Mouse (Mus musculus) megakaryocyte, embryonic 14.5 days (primary cell): ENCODE data around the gene Gpr84.

Experiments used
- FLI1 ChIP-seq: IDR thresholded peaks from 2 replicates; pipeline ENCODE4 v1.6.1; 2012; ENCODE audit warnings: low read length, inconsistent platforms, mixed read lengths
- GATA1 ChIP-seq: IDR thresholded peaks from 3 replicates; pipeline ENCODE4 v1.6.1; 2012; ENCODE audit warnings: mixed read lengths, low read length, inconsistent platforms, borderline replicate concordance

DNA sequence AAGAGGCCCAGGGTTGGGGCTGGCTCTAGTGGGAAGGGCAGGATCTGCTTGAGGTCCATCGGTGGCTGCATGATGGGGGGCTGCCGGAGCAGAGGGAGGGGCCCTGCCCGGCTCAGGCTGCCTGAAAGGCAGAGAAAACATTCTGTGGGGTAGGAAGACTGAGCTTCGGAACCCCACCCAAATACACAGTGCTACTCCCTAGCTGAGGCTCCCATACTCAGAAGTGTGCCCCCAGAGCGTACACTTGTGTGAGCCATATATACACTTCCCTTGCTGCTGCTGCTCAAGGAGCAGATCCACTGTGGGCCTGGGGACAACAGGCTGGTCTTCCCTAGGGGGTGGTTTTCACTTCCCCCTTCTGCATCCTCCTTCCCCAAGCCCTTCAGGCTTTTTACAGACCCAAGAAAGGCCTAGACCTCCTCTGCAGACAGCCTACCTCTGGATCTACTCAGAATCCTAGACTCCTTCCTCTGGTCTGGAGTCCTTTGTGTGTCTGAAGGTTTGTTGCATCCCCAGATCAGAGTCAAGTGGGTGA, 22.7 kb upstream of the Gpr84 start:
- no peak for TF ChIP-seq GATA1
- TF ChIP-seq FLI1: no peak
